Mouse (Mus musculus) G1E-ER4 (cell line): ENCODE results near the gene Zscan29. TPM values are rescaled to one million over a fixed set of nuclear protein-coding genes. Genes with fewer than 3 reads are reported as not detected.

Source experiments
- GATA1 ChIP-seq: IDR thresholded peaks from one replicate; pipeline ENCODE4 v1.8.0; 2012; ENCODE audit warnings: low read length, inconsistent platforms
- polyA plus RNA-seq: library from polyadenylated mRNA; stranded (reverse); fragments of >175 nt; gene quantifications from 2 replicates; pipeline ENCODE4 v1.2.3, GENCODE M21; 2012

Zscan29 gene
- polyA plus RNA-seq = 10.8 and 12.7 TPM in 2 replicates

- TF ChIP-seq GATA1 = no peak
Measured at GRCm38 (mm10) chr2:121170980-121171742, at the start of gene Zscan29. Zscan29 (minus strand) TSS chr2:121171125.

- TF ChIP-seq GATA1 = no peak
Measured at GRCm38 (mm10) chr2:121219994-121220393, 49.1 kb upstream of the Zscan29 start.

- no peak for TF ChIP-seq GATA1
Measured at GRCm38 (mm10) chr2:121219177-121219576, 48.3 kb upstream of the Zscan29 start.

DNA sequence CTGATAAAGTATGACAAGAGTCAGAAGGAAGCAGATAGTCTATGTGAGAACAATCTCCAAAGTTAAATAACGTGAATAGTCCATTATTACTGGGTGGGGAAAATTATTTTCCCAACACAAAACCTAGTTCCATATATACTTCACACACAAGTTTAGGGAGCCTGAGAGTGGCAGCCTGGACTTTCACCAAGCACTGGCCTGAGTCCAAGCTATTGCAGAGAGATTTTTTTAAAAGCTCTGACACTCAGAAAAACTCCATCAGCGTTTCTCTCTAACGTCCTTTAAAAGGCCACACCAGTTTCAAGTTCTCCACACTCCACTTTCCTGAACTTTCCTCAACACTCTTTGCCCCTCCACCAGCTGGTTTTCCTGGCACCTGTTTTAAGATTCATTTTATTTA, 43.6 kb upstream of the Zscan29 start:
- TF ChIP-seq GATA1 = no peak

GRCm38 (mm10) chr2:121206541-121206940, 35.6 kb upstream of the Zscan29 start:
- no peak for TF ChIP-seq GATA1

DNA sequence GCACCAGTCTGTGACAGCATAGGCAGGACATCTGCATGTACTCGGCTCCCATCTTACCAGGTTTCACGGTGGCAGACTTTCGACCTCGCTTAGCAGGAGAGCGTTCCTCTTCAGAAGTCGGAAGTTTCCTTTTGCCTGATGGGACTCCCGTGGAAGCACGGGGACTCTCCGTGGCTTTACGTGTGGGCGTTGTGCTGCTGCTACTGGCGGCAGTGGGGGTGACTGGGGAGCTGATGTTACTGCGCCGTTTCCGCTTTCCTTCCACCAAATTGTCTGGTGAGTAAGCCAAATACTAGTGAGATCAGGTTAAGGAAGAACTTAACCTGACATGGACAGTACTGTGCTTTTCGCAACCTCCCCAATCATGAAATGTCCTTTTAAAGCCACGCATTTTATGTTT, 33.4 kb upstream of the Zscan29 start:
- no peak for TF ChIP-seq GATA1

DNA sequence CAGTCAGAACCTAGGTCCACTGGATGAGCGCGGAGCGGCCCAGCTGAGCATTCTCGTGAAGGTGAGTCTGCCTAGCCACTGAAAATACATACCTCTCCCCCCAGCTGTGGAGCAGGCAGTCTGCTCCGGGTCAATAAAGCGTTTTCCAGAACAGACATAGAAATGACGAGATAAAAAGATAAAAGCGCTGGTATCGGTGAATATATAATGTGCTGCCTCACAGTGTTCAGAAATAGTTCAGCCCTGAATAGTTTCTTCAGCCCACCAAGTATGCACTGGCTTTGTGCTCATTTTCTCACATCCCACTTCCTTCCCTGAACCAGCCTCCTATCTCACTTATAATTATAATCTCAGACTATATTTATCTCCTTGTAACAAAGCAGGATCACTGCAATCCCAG, 24.5 kb upstream of the Zscan29 start:
- no peak for TF ChIP-seq GATA1

- no peak for TF ChIP-seq GATA1
Measured at GRCm38 (mm10) chr2:121188530-121188929, 17.6 kb upstream of the Zscan29 start.

- TF ChIP-seq GATA1 = no peak
Measured at GRCm38 (mm10) chr2:121184142-121184541, 13.2 kb upstream of the Zscan29 start.

GRCm38 (mm10) chr2:121183431-121183830, 12.5 kb upstream of the Zscan29 start:
- TF ChIP-seq GATA1 = no peak

- no peak for TF ChIP-seq GATA1
Measured at GRCm38 (mm10) chr2:121178828-121179479, 8.0 kb upstream of the Zscan29 start.

- no peak for TF ChIP-seq GATA1
Measured at GRCm38 (mm10) chr2:121170481-121170971, 399 bp downstream of the Zscan29 start, which contains the start of gene Tubgcp4. Tubgcp4 (plus strand) TSS chr2:121170654.

DNA sequence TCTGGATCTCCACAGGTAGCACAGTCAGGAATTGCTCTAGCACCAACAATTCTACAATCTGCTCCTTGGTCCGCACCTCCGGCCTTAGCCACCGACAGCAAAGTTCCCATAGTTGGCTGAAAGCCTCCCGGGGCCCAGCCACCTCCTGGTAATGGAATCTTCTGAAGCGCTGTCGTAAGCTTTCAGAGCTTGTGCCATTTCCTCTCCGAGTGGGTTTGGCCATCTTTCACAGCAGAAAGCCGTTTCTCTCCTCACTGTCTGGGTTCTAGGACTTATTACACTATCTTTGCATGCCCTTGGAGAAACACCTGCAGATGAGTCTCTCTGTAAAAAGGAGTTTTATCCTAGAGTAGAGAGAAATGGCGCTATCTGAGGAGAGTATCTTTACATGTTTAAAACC, 1.0 kb downstream of the Zscan29 start:
- no peak for TF ChIP-seq GATA1

- TF ChIP-seq GATA1 = no peak
Measured at GRCm38 (mm10) chr2:121169173-121169572, 1.8 kb downstream of the Zscan29 start.

DNA sequence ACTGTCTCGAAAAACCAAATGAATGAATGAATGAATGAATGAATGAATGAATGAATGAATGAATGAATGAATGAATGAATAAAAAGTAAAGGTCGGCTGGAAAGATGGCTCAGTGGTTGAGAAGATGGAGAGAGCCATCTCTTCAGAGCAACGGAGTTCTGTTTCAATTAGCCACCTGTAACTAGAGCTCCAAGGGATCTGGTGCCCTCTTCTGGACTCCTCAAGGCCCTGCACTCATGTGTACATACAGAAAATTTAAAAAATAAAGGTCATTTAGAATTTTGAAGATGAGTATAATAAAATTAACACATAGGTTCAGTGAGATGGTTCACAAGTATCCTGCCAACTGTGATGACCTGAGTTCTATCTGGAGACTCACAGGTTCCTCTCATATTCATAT, 17.8 kb downstream of the Zscan29 start:
- TF ChIP-seq GATA1 = no peak

DNA sequence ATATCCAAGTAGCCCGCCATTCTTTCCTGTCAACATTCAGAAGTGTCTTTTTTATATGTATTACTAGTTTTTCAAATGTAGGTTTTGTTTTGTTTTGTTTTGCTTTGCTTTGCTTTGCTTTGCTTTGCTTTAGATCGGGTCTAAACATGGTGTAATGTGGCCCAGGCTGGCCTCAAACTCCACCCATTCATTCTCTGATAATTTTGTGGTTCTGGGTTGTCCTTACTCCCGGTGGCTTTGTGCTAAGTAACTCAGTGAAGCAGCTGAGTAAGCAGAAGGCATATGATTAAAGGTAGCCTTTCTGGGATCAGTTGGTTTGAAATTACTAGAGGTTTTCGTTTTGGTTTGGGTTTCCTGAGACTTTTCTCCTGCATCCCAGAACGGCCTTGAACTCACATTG, 21.2 kb downstream of the Zscan29 start:
- no peak for TF ChIP-seq GATA1

DNA sequence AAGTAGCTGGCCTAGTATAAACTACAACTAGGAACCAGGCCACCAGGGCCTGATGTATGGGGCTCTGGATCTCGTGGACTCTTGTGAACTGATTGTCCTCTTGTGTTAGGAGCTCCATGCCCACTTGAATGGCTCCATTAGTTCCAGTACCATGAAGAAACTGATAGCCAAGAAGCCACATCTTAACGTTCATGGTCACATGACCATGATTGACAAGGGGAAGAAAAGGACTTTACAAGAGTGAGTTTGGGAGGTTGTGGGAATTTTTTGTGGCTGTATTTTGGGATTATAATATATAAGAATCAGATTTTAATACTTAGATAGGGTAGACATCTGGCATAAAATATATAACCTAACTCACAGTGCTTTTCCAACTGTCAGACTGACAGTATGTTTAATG, 28.5 kb downstream of the Zscan29 start:
- TF ChIP-seq GATA1 = no peak
